Mouse (Mus musculus) embryonic facial prominence, embryonic 12.5 days (tissue): ENCODE results near the gene Ppp6r2. TPM values are rescaled to one million over a fixed set of nuclear protein-coding genes. Genes with fewer than 3 reads are reported as not detected.
A peak's percentile ranks its signal among the peaks of the same experiment; 100 is the strongest.

Experiments used
- ATAC-seq: fragments of 200-750 bp; cut with Nextera tagmentation; 2 replicates; pipeline ENCODE4 v1.8.0; 2017; ENCODE audit not compliant: insufficient number of reproducible peaks, insufficient read depth, low FRiP score, low TSS enrichment
- H3K27ac ChIP-seq: fragments of 300-500 bp; sonication (generic); 2 replicates; pipeline ENCODE4 v1.5.1; 2016; ENCODE audit warnings: mild to moderate bottlenecking
- H3K27me3 ChIP-seq: fragments of 300-500 bp; sonication (generic); 2 replicates; pipeline ENCODE4 v1.6.1; 2016; ENCODE audit warnings: mild to moderate bottlenecking, moderate library complexity
- H3K36me3 ChIP-seq: fragments of 300-500 bp; sonication (generic); 2 replicates; pipeline ENCODE4 v1.6.1; 2016; ENCODE audit warnings: mild to moderate bottlenecking
- H3K4me1 ChIP-seq: fragments of 300-500 bp; sonication (generic); 2 replicates; pipeline ENCODE4 v1.6.1; 2016
- H3K4me2 ChIP-seq: fragments of 300-500 bp; sonication (generic); replicated peaks from 2 replicates; pipeline ENCODE4 v1.6.1; 2016; ENCODE audit warnings: mild to moderate bottlenecking, moderate library complexity
- H3K4me3 ChIP-seq: fragments of 300-500 bp; sonication (generic); 2 replicates; pipeline ENCODE4 v1.5.1; 2016; ENCODE audit warnings: mild to moderate bottlenecking
- H3K9ac ChIP-seq: fragments of 300-500 bp; sonication (generic); 2 replicates; pipeline ENCODE4 v1.6.1; 2016; ENCODE audit warnings: mild to moderate bottlenecking, moderate library complexity
- H3K9me3 ChIP-seq: fragments of 300-500 bp; sonication (generic); 2 replicates; pipeline ENCODE4 v1.6.1; 2016; ENCODE audit warnings: mild to moderate bottlenecking, moderate library complexity
- WGBS: fragments of 180-500 bp; shearing (Covaris S2); methylation state at CpG from one replicate; pipeline ENCODE4 v1.1.7; 2016; 5-methylcytosine and 5-hydroxymethylcytosine counted together
- polyA plus RNA-seq: library from polyadenylated mRNA; unstranded; fragments of >200 nt; fragmentation: Nextera tagmentation; extraction: Ambion mirVana; gene quantifications from 2 replicates; pipeline ENCODE4 v1.2.1, GENCODE M21; 2016

Ppp6r2 gene
- polyA plus RNA-seq: 38.9 and 41.9 TPM in 2 replicates

DNA sequence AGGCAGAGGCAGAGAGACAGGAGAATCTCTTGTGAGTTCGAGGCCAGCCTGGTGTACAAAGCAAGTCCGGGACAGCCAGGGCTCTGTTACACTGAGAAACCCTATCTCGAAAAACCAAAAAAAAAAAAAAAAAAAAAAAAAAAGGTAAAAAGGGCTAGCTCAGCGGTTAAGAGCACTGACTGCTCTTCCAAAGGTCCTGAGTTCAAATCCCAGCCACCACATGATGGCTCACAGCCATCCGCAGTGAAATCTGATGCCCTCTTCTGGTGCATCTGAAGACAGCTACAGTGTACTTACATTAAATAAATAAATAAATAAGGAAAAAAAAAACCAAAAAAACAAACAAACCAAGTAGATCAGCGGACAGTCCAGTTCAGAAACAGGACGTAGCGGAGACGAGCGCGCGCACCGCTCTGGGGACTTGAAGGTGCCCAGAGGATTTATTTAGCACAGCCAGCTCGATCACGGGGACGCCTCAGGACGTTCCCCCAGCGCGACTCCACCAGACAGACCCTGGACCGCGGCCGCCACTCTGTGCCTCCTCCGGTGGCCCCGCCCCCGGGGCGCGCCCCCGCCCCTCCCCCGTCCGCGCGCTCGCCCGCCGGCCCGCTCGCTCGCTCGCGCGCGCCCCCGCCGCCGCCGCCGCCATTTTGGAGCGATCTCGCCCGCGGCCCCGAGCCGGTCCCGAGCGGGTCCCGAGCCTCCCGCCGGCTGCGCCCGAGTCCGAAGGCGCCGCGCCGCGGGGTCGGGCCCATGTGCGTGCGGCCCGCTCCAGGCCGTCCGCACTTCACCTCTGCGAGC is at the start of gene Ppp6r2:
Gene Ppp6r2, plus strand, starts transcription at position 639 of the 801 bp plus-strand sequence.
- WGBS: 3% methylated on average over 56 of the region's 73 CpGs
- H3K4me2 ChIP-seq: peak within 1 kb of the TSS; percentile 88
- peaks cover 19% of the 10 kb centered on the region for H3K4me1 ChIP-seq
- peaks cover 8% of the 10 kb centered on the region for H3K36me3 ChIP-seq
- peak within 1 kb of the TSS; percentile 87 for H3K4me3 ChIP-seq
- no peaks in the 10 kb centered on the region for H3K9me3 ChIP-seq
- peak within 1 kb of the TSS; percentile 88 for H3K27ac ChIP-seq
- peak; percentile 79 for ATAC-seq
- H3K27me3 ChIP-seq: no peaks in the 10 kb centered on the region
- H3K9ac ChIP-seq: peak within 1 kb of the TSS; percentile 95

GRCm38 (mm10) chr15:89165478-89165877 is 45.9 kb upstream of the Ppp6r2 start:
- no peak for ATAC-seq
- Histone ChIP-seq H3K27ac (no peak overlapping the region), H3K4me3 (no peak overlapping the region), H3K9me3 (no peaks in the 10 kb centered on the region), H3K27me3 (no peaks in the 10 kb centered on the region), H3K9ac (no peak overlapping the region), H3K36me3 (peaks cover 85% of the 10 kb centered on the region), H3K4me2 (no peak overlapping the region), H3K4me1 (peaks cover 18% of the 10 kb centered on the region)
- 91% methylated on average over 12 of the region's 12 CpGs for WGBS

DNA sequence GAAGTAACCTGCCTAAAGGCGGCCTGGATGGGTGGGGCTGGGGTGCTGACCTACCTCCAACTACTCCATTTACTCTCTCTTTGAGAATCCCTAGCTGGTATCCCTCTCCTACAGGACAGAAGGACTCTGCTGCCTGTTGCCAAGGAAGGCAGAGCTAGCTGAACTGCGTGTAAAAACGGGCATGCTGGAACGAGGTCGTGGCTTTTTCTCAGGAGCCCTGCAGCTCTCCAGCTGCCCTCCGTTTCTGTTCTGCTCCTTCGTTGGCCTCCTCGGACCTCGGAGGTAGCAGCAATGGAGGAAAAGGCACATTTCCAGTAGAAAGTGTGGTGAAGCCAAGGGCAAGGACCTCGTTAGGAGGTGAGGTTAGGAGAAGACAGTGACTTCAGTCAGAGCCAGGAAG is 42.4 kb upstream of the Ppp6r2 start:
- no peak for ATAC-seq
- 54% methylated on average over 10 of the region's 10 CpGs for WGBS
- no peak overlapping the region; the same call in 1 of the 2 replicates for H3K9ac ChIP-seq
- peak overlapping the region; percentile 84 for H3K27ac ChIP-seq
- H3K36me3 ChIP-seq: peaks cover 51% of the 10 kb centered on the region
- peak overlapping the region; percentile 39 for H3K4me2 ChIP-seq
- H3K4me3 ChIP-seq: 0 out of 2 replicates have a peak overlapping the region, but pooled peaks have one; percentile 3
- H3K27me3 ChIP-seq: no peaks in the 10 kb centered on the region
- no peaks in the 10 kb centered on the region for H3K9me3 ChIP-seq
- H3K4me1 ChIP-seq: peaks cover 46% of the 10 kb centered on the region

DNA sequence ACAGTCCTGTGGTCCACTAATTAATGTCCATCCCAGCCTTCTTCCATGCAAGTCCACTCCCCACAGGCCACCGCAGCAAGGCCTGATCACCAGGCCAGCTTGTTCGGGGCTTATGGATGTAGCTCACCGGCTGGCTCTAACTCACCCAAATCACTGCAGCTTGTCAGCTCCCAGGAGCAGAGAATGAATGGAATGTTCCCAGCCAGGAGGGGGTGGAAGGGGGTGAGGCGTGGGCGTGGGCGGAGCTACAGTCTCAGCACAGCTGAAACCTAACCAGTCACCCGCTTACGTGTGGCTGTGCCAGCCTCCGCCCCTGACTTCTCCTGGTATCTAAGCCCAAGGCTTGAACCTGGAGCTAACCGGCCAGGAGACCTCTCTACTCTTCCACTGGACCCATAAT is 41.9 kb upstream of the Ppp6r2 start:
- peak; percentile 64 for ATAC-seq
- Histone ChIP-seq H3K4me1 (peaks cover 51% of the 10 kb centered on the region), H3K27ac (peak overlapping the region; percentile 84), H3K27me3 (no peaks in the 10 kb centered on the region), H3K4me2 (peak overlapping the region; percentile 39), H3K9ac (peak overlapping the region; percentile 43), H3K4me3 (0 out of 2 replicates have a peak overlapping the region, but pooled peaks have one; percentile 3), H3K36me3 (peaks cover 46% of the 10 kb centered on the region), H3K9me3 (no peaks in the 10 kb centered on the region)
- 5% methylated on average over 10 of the region's 10 CpGs for whole genome bisulfite sequencing

GRCm38 (mm10) chr15:89170102-89170501 is 41.3 kb upstream of the Ppp6r2 start:
- no peak overlapping the region for H3K9ac ChIP-seq
- peak overlapping the region; percentile 39; the same call in 1 of the 2 replicates for H3K4me2 ChIP-seq
- H3K27ac ChIP-seq: peak overlapping the region; percentile 84
- WGBS: 56% methylated on average over 3 of the region's 3 CpGs
- no peaks in the 10 kb centered on the region for H3K9me3 ChIP-seq
- H3K27me3 ChIP-seq: no peaks in the 10 kb centered on the region
- no peak for ATAC-seq
- peaks cover 39% of the 10 kb centered on the region for H3K36me3 ChIP-seq
- peaks cover 56% of the 10 kb centered on the region for H3K4me1 ChIP-seq
- no peak overlapping the region for H3K4me3 ChIP-seq

- Histone ChIP-seq H3K9me3 (no peaks in the 10 kb centered on the region), H3K4me3 (no peak overlapping the region), H3K4me1 (peaks cover 71% of the 10 kb centered on the region), H3K4me2 (no peak overlapping the region), H3K36me3 (peaks cover 24% of the 10 kb centered on the region), H3K27ac (no peak overlapping the region), H3K27me3 (no peaks in the 10 kb centered on the region), H3K9ac (no peak overlapping the region; the same call in 1 of the 2 replicates)
- 91% methylated on average over 5 of the region's 5 CpGs for WGBS
- ATAC-seq: no peak
These were observed 39.8 kb upstream of the Ppp6r2 start for GRCm38 (mm10) chr15:89171526-89172051.

DNA sequence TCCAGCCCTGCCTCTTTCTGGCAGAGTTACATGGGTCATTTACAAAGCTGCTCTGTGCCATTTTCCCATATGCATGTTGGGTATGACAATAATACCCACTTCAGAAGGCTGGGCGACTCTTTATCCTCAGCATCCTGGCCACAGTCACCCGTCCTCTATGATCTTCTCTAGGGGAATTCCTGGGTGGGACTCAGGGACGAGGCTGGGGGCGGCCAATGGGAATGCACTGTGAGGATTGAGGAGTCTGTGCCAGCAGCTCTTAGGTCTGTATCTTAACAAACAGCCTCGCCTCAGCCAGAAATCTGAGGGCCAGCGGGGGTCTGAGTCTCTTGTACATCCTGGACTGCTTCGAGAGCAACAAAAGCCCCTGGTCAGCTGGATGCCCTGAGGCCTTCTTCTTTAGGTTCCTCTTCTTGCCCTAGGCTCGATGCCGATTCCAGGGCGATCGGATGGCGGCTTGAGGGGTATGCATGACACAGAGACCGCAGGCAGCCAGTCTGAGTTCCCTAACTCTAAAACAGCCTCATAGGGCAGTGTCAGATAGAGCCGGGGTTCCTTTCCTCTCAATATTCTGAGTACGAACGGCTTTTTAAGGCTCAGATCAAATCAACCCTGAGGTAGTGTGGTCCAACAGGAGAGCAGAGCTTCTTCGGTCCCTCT is 38.9 kb upstream of the Ppp6r2 start:
- Histone ChIP-seq H3K4me1 (peaks cover 79% of the 10 kb centered on the region), H3K27ac (peak overlapping the region; percentile 79), H3K9ac (peak overlapping the region; percentile 74), H3K27me3 (no peaks in the 10 kb centered on the region), H3K9me3 (no peaks in the 10 kb centered on the region), H3K36me3 (peaks cover 16% of the 10 kb centered on the region), H3K4me3 (peak overlapping the region; percentile 59), H3K4me2 (peak overlapping the region; percentile 100)
- 29% methylated on average over 17 of the region's 17 CpGs for WGBS
- no peak for ATAC-seq

- Histone ChIP-seq H3K4me2 (peak overlapping the region; percentile 100), H3K4me3 (peak overlapping the region; percentile 59), H3K4me1 (peaks cover 88% of the 10 kb centered on the region), H3K9me3 (no peaks in the 10 kb centered on the region), H3K9ac (peak overlapping the region; percentile 74), H3K27ac (peak overlapping the region; percentile 79), H3K36me3 (peaks cover 7% of the 10 kb centered on the region), H3K27me3 (no peaks in the 10 kb centered on the region)
- no peak for ATAC-seq
- WGBS: under 1% methylated on average over 65 of the region's 65 CpGs
These were observed 38.1 kb upstream of the Ppp6r2 start for GRCm38 (mm10) chr15:89173024-89173905.

GRCm38 (mm10) chr15:89173906-89174214 is 37.5 kb upstream of the Ppp6r2 start:
- Histone ChIP-seq H3K27me3 (no peaks in the 10 kb centered on the region), H3K27ac (0 out of 2 replicates have a peak overlapping the region, but pooled peaks have one; percentile 79), H3K4me3 (peak overlapping the region; percentile 59), H3K4me2 (peak overlapping the region; percentile 100), H3K4me1 (peaks cover 92% of the 10 kb centered on the region), H3K9me3 (no peaks in the 10 kb centered on the region), H3K36me3 (0 out of 2 replicates have a peak, but pooled peaks cover 4% of the 10 kb centered on the region), H3K9ac (peak overlapping the region; percentile 74)
- under 1% methylated on average over 15 of the region's 15 CpGs for WGBS
- ATAC-seq: peak; percentile 35; the same call in 1 of the 2 replicates

- H3K27me3 ChIP-seq: no peaks in the 10 kb centered on the region
- WGBS: 60% methylated on average over 11 of the region's 11 CpGs
- H3K4me3 ChIP-seq: no peak overlapping the region
- H3K4me1 ChIP-seq: peaks cover 91% of the 10 kb centered on the region
- H3K4me2 ChIP-seq: 0 out of 2 replicates have a peak overlapping the region, but pooled peaks have one; percentile 100
- H3K9ac ChIP-seq: no peak overlapping the region
- no peaks in the 10 kb centered on the region for H3K36me3 ChIP-seq
- ATAC-seq: no peak
- H3K27ac ChIP-seq: no peak overlapping the region
- H3K9me3 ChIP-seq: no peaks in the 10 kb centered on the region
These were observed 36.4 kb upstream of the Ppp6r2 start for GRCm38 (mm10) chr15:89174889-89175339.
